Mouse (Mus musculus) urinary bladder, adult 2 months (tissue): ENCODE data around the gene Arhgap19. TPM values are rescaled to one million over a fixed set of nuclear protein-coding genes. Genes with fewer than 3 reads are reported as not detected.

Experiments used
- DNase-seq: peaks from one replicate; pipeline ENCODE4 v3.0.0; 2022; ENCODE audit warnings: low spot score
- polyA plus RNA-seq: library from polyadenylated mRNA; depleted of rRNA; stranded (reverse); fragments of >200 nt; gene quantifications from 2 replicates; pipeline ENCODE4 v1.2.3, GENCODE M21; 2012; rRNA removed

The Arhgap19 gene
- polyA plus RNA-seq, 1 experiment, result 4.6 TPM

GRCm38 (mm10) chr19:41738896-41739295 lies 63.0 kb downstream of the Arhgap19 start:
- no peak for DNase-seq

GRCm38 (mm10) chr19:41738429-41738805 lies 63.4 kb downstream of the Arhgap19 start:
- DNase-seq, result no peak

- DNase-seq, result no peak
Measured at GRCm38 (mm10) chr19:41737657-41738428, 64.0 kb downstream of the Arhgap19 start.

GRCm38 (mm10) chr19:41734685-41735084 lies 67.2 kb downstream of the Arhgap19 start:
- no peak for DNase-seq

GRCm38 (mm10) chr19:41725491-41725890 lies 76.4 kb downstream of the Arhgap19 start:
- no peak for DNase-seq

- no peak for DNase-seq
Measured at GRCm38 (mm10) chr19:41724831-41725470, 76.9 kb downstream of the Arhgap19 start.

- no peak for DNase-seq
Measured at GRCm38 (mm10) chr19:41723337-41723736, 78.5 kb downstream of the Arhgap19 start.

GRCm38 (mm10) chr19:41719436-41719835 lies 82.4 kb downstream of the Arhgap19 start:
- no peak for DNase-seq

Other genes starting within 250 kb of the Arhgap19 start
- gene Gm340, start 219.7 kb downstream of the Arhgap19 start, polyA plus RNA-seq, result 1.3 and 2.2 TPM in 2 replicates
- 0.15 TPM in 2 replicates for gene Slit1, start 58.4 kb downstream of the Arhgap19 start, polyA plus RNA-seq
- gene Frat1, start 27.9 kb upstream of the Arhgap19 start, polyA plus RNA-seq, result 0.95 and 1.5 TPM in 2 replicates
- gene Frat2, start 46.1 kb upstream of the Arhgap19 start, polyA plus RNA-seq, result 1.8 and 2.3 TPM in 2 replicates
- 6.1 and 6.4 TPM in 2 replicates for gene Rrp12, start 94.1 kb upstream of the Arhgap19 start, polyA plus RNA-seq
- 266 and 271 TPM in 2 replicates for gene Pgam1, start 109.9 kb upstream of the Arhgap19 start, polyA plus RNA-seq
- 29.5 and 31.0 TPM in 2 replicates for gene Exosc1, start 131.4 kb upstream of the Arhgap19 start, polyA plus RNA-seq
- gene Zdhhc16, start 131.4 kb upstream of the Arhgap19 start, polyA plus RNA-seq, result 41.1 and 66.3 TPM in 2 replicates
- gene Mms19, start 179.1 kb upstream of the Arhgap19 start, polyA plus RNA-seq, result 56.3 and 60.4 TPM in 2 replicates
- 33.2 and 39.2 TPM in 2 replicates for gene Ubtd1, start 179.7 kb upstream of the Arhgap19 start, polyA plus RNA-seq
- gene Ankrd2, start 234.0 kb upstream of the Arhgap19 start, polyA plus RNA-seq, result 0.10 TPM in 1 of 2 replicates, not detected in the other
- 2.4 and 2.7 TPM in 2 replicates for gene Hoga1, start 243.6 kb upstream of the Arhgap19 start, polyA plus RNA-seq